9 mouse cellular contexts compared by ENCODE assay signal in the genomic region with DNA sequence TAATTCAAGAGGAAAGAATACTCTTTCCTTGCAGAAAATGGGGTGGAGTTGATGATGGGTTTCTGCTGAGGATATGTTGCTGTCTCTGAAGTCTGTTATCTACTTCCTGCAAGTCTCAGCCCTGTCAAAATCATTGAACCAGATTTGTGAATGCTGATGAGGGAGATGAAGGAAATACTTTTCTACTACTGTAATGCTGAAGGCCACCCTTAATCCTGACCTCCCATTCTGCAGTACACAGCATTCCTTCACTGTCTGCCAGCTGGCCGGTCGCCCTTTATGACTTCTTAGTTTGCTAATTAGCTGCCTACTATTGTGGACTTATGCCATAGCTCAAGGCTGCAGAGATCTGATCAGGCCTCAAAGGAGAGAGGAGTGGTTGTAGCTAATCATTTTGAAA. TPM values are rescaled to one million over a fixed set of nuclear protein-coding genes. Genes with fewer than 3 reads are reported as not detected.
DNase-seq lines count a peak whose midpoint lies in the region; ATAC-seq lines count a peak whose summit lies in the region.
"Had no signal": no experiment of that assay in that cellular context is flagged by ENCODE, and none has a peak within 500 bp of the region (broad histone marks: within the 10 kb centered on the region; RNA-seq: fewer than 3 reads in every experiment).

No protein-coding gene starts in this region.

- DNase-seq in kidney, adult 18-20 months, result peak; percentile 84
- DNase-seq in brain, adult 2 months (ENCODE audit: low read depth, low spot score), result peak; percentile 60
- DNase-seq in heart, postnatal 10 days, result peak; percentile 80 to 84
- peak; percentile 71 for DNase-seq in left cerebral cortex, postnatal 4 days
- no peak for DNase-seq in B cell, adult 2 months
- no peak for DNase-seq in forebrain, embryonic 10.5 days (ENCODE audit: extremely low spot score, low spot score)
- DNase-seq in hindbrain, embryonic 14.5 days (ENCODE audit: low spot score), result no peak

- no peak for ATAC-seq in kidney, embryonic 14.5 days (ENCODE audit: low FRiP score, low TSS enrichment)
- no peak for ATAC-seq in hindbrain, embryonic 14.5 days (ENCODE audit: low FRiP score)

- H3K4me2 ChIP-seq in kidney, embryonic 14.5 days (replicated peaks; ENCODE audit: low read depth, low read length), result no peak overlapping the region
- H3K4me2 ChIP-seq in hindbrain, embryonic 14.5 days (replicated peaks), result no peak overlapping the region
- H3K4me2 ChIP-seq: embryonic facial prominence, embryonic 13.5 days had no signal

- 67% methylated on average over 2 of the region's 2 CpGs for WGBS in kidney, embryonic 14.5 days
- WGBS in forebrain, embryonic 10.5 days, result 83% methylated on average over 2 of the region's 2 CpGs
- 35% methylated on average over 2 of the region's 2 CpGs for WGBS in hindbrain, embryonic 14.5 days

- no peak overlapping the region for H3K27ac ChIP-seq in kidney, embryonic 14.5 days (ENCODE audit: low read depth, low read length)
- H3K27ac ChIP-seq in forebrain, embryonic 10.5 days, result no peak overlapping the region
- no peak overlapping the region for H3K27ac ChIP-seq in hindbrain, embryonic 14.5 days
- H3K27ac ChIP-seq: embryonic facial prominence, embryonic 13.5 days had no signal

- H3K4me1 ChIP-seq in kidney, embryonic 14.5 days (ENCODE audit: control insufficient read depth, insufficient read depth, low read length), result no peaks in the 10 kb centered on the region
- H3K4me1 ChIP-seq in forebrain, embryonic 10.5 days, result 0 out of 2 replicates have a peak, but pooled peaks cover 3% of the 10 kb centered on the region
- no peaks in the 10 kb centered on the region for H3K4me1 ChIP-seq in hindbrain, embryonic 14.5 days (replicated peaks; ENCODE audit: control insufficient read depth, insufficient read depth, low read length)
- H3K4me1 ChIP-seq: embryonic facial prominence, embryonic 13.5 days had no signal

- H3K27me3 ChIP-seq in kidney, embryonic 14.5 days (ENCODE audit: control insufficient read depth, insufficient read depth, low read length), result no peaks in the 10 kb centered on the region
- H3K27me3 ChIP-seq in forebrain, embryonic 10.5 days (ENCODE audit: poor library complexity, severe bottlenecking), result no peaks in the 10 kb centered on the region
- no peaks in the 10 kb centered on the region for H3K27me3 ChIP-seq in hindbrain, embryonic 14.5 days (ENCODE audit: control insufficient read depth, insufficient read depth, low read length)
- H3K27me3 ChIP-seq: embryonic facial prominence, embryonic 13.5 days had no signal

- no peaks in the 10 kb centered on the region for H3K9me3 ChIP-seq in kidney, embryonic 14.5 days (ENCODE audit: control insufficient read depth, low read length)
- H3K9me3 ChIP-seq in forebrain, embryonic 10.5 days, result no peaks in the 10 kb centered on the region
- H3K9me3 ChIP-seq in hindbrain, embryonic 14.5 days (ENCODE audit: control insufficient read depth, low read length), result no peaks in the 10 kb centered on the region
- H3K9me3 ChIP-seq: embryonic facial prominence, embryonic 13.5 days had no signal

- no peak overlapping the region for H3K4me3 ChIP-seq in kidney, embryonic 14.5 days (ENCODE audit: low read length)
- H3K4me3 ChIP-seq in forebrain, embryonic 10.5 days, result no peak overlapping the region
- H3K4me3 ChIP-seq in hindbrain, embryonic 14.5 days (replicated peaks; ENCODE audit: low read length), result no peak overlapping the region
- H3K4me3 ChIP-seq: embryonic facial prominence, embryonic 13.5 days had no signal

- intact Hi-C loops in heart, postnatal 10 days (cut with DNase I), result no loop called here
- intact Hi-C loops in left cerebral cortex, postnatal 4 days (cut with DNase I), result no loop called here

- H3K36me3 ChIP-seq in kidney, embryonic 14.5 days (ENCODE audit: control insufficient read depth, insufficient read depth, low read length), result peaks cover 6% of the 10 kb centered on the region
- peaks cover 15% of the 10 kb centered on the region; the same call in 1 of the 2 replicates for H3K36me3 ChIP-seq in forebrain, embryonic 10.5 days (replicated peaks)
- 0 out of 2 replicates have a peak, but pooled peaks cover 6% of the 10 kb centered on the region for H3K36me3 ChIP-seq in hindbrain, embryonic 14.5 days (replicated peaks; ENCODE audit: control insufficient read depth, insufficient read depth)

- H3K9ac ChIP-seq in kidney, embryonic 14.5 days (ENCODE audit: low read depth, low read length), result no peak overlapping the region
- no peak overlapping the region for H3K9ac ChIP-seq in hindbrain, embryonic 14.5 days
- H3K9ac ChIP-seq: embryonic facial prominence, embryonic 13.5 days had no signal

RNA-seq across cellular contexts. Expression of gene Vcl, which starts 54.6 kb away (rescaled TPM):
- 19.1 and 42.4 TPM in 2 replicates for polyA plus RNA-seq in kidney, embryonic 14.5 days (2014; fragmentation: Nextera tagmentation; extraction: Ambion mirVana)
- 100 to 1,000 TPM; 172 to 180 TPM for total RNA-seq in heart, postnatal 10 days (2021)
- 10 to 100 TPM; 21.0 to 21.9 TPM for total RNA-seq in left cerebral cortex, postnatal 4 days (2021)
- polyA plus RNA-seq in forebrain, embryonic 10.5 days (2016; fragmentation: Nextera tagmentation; extraction: Ambion mirVana), result 28.4 and 30.7 TPM in 2 replicates
- polyA plus RNA-seq in hindbrain, embryonic 14.5 days (2014; fragmentation: Nextera tagmentation; extraction: Ambion mirVana), result 19.3 and 19.7 TPM in 2 replicates

Comparison
In these comparisons a context has a peak if more than half of its experiments do, and no peak if none do; other contexts are left out.
1. DNase-seq: peak in kidney, adult 18-20 months (single experiment), brain, adult 2 months (single experiment), heart, postnatal 10 days (2 of 2) and left cerebral cortex, postnatal 4 days (single experiment); none in B cell, adult 2 months (0 of 2), forebrain, embryonic 10.5 days (single experiment) and hindbrain, embryonic 14.5 days (single experiment).